Mouse (Mus musculus): ENCODE results near the gene Hspe1.

Gene Hspe1

DNA sequence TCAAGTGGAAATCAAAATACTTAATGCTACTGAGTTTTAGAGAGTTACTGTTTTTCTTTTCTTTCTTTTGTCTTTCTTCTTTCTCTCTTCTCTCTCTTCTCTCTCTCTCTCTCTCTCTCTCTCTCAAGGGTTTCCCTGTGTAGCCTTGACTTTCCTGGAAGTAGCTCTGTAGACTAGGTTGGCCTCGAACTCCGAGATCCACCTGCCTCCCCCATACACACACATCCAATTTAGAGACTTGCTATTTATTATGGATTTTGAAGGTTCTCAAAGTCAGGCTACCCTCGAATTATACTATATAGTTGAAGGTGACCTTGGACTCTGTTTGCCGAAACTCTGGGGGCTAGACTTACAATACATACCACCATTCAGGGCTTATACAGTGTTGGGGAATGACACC is 44.4 kb downstream of the Hspe1 start:
- in situ Hi-C loops (cut with MboI, MseI), result no loop called here

DNA sequence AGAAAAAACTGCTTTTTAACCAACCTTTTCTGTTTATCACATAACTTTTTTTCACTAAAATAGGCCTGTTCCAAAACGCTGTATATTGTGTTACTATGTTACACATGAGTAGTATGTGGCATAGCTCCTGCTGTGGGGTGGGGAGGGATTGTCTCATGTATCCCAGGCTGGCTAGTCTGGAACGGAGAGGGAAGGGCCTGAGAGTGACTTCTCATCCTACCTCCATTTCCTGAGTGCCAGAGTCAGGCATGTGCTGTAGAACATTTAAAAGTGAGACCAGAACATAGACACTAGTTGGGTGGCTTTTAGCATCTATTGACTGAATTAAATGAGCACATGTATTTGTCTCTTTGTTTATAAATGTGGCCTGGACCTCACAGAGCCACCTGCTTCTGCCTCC is 45.2 kb downstream of the Hspe1 start:
- in situ Hi-C loops (cut with MboI, MseI), result no loop called here

DNA sequence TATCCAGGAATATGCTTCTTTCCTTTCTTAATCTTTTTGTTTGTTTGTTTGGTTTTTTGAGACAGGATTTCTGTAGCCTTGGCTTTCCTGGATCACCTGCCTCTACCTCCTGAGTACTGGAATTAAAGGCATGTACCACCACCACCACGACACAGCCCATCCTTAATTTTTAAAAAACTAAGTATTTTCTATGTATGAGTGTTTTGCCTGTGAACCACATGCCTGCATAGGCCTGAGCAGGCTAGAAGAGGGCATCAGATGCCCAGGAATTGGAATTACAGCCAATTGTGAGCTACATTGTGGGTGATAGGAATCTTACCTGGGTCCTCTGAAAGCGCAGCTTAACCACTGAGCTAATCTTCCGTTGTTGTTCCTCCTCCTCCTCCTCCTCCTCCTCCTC is 46.4 kb downstream of the Hspe1 start:
- in situ Hi-C loops (cut with MboI, MseI), result no loop called here

DNA sequence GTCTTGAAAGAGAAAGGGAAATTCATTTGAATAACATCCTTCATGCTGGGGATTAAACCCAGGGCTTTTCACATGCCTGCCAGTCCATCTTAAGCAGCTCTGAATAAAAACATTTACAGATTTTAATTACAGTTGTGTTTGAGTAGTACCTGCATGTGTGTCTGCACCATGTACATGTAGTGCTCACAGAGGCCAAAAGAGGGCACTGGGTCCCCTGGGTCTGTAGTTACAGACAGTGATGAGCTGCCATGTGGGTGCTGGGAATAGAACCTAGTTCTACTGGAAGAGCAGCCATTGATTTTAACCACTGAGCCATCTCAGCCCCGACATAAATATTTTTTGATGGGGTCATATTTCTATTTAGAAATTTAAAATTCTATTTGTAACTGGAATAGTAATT is 47.9 kb downstream of the Hspe1 start:
- in situ Hi-C loops (cut with MboI, MseI), result no loop called here
